Mouse (Mus musculus) left cerebral cortex, postnatal 36 days (tissue): ENCODE measurements around the gene Gm973. TPM values are rescaled to one million over a fixed set of nuclear protein-coding genes. Genes with fewer than 3 reads are reported as not detected.
"Not testable (repeated sequence)": the region's sequence is repeated elsewhere in the genome, so short reads cannot be mapped to it uniquely, and the experiment has no call there.

Source experiments
- DNase-seq, 2 experiments: peaks; one replicate each; pipeline ENCODE4 v3.0.0; 2021 to 2022; ENCODE audit warnings: low spot score in 2 of 2, mixed read lengths in 1 of 2
- intact Hi-C: fragments of 180-260 bp; cut with DNase I; formaldehyde crosslinking; loops from one replicate; pipeline ENCODE4 v1.15.1; 2025
- total RNA-seq, 2 experiments: library from RNA; stranded (reverse); gene quantifications; 2 replicates each; pipeline ENCODE4 v1.2.3; 2021

Gm973 gene
- total RNA-seq, 2 experiments from 2014 or later: 12.2 to 12.5 TPM

DNA sequence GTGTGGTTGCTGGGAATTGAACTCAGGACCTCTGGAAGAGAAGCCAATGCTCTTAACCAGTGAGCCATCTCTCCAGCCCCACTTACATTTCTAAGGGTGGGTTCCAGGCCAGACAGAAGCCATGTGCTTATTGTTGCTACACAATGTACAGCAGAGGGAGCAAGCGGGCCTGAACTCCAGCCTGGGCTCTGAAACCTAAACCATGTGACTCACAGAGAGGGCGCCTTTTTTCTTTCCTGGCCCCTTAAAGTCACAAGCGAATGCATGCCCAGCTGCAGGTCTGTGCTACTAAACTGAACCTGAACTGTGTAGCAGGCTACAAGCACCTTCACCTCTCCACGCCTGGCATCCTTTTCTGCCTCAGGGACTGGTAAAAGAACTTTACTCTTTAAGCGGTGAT lies 92.9 kb downstream of the Gm973 start:
- intact Hi-C loops: no loop called here
- no peak for DNase-seq

DNA sequence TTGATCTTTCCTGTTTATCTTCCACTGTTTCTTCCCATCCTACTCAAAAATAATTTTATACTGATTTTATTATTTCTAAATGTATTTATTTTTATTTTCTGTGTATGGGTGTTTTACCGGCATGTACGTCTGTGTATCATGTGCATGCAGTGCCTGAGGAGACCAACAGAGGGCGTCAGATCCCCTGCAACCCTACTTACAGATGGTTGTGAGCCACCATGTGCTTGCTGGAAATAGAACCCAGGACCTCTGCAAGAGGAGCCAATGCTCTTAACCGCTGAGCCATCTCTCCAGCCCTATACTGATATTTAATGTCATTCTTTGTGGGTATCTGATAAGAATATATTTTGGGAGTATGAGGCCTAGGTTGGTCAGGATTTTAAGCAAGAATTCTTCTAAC lies 93.4 kb downstream of the Gm973 start:
- DNase-seq: no peak
- intact Hi-C loops: no loop called here

DNA sequence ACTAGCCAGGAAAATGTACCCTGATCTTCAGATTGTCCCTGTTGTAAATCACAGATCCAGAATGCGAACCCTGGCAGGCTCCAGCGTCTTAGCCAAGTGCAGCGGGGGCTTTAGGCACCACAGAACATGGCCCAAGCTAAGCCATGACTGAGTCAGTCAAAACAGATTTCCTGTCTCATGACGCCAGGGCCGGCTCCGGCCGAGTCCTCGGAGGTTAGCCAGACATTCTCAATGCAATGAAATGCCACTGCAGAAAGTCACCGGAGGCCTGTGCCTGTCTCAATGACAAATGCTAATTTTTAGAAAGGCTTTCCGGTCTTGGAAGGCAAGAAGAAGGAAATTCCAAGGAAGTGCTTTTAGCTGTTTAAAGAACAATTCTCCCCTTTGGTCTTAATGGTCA lies 93.8 kb downstream of the Gm973 start:
- intact Hi-C loops: no loop called here

GRCm38 (mm10) chr1:59610929-59611328 lies 94.9 kb downstream of the Gm973 start:
- intact Hi-C loops: no loop called here
- no peak for DNase-seq

More for the DNA sequence above, 93.8 kb downstream of the Gm973 start:
- no peak for DNase-seq

- intact Hi-C loops: no loop called here
- DNase-seq: no peak
Measured at GRCm38 (mm10) chr1:59613795-59614194, 97.7 kb downstream of the Gm973 start.

DNA sequence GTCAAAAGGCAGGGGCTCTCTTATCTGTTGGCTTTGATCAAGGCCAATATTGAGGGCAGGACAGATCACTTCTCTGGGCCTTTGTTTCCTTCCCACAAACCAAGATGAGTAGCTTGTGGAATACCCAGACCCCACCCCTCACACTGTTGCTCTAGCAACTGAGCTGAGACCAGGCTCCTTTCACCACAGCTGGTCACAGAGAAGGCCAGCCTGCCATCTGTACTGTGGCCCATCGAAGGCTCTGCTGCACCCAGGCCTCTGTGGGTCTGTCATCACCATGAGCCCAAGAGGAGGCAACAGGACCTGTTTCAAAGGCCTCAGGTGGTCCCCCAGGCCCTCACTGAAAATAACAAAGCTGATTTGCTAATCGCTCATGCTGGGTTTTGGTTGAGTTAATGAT lies 99.0 kb downstream of the Gm973 start:
- intact Hi-C loops: no loop called here
- DNase-seq: no peak

GRCm38 (mm10) chr1:59619201-59619600 lies 103.1 kb downstream of the Gm973 start:
- DNase-seq: no peak
- intact Hi-C loops: no loop called here

- intact Hi-C loops: loop anchor here (1.0 to 10.0 kb wide), 4 partner anchors 141 to 849 kb away; partner anchors contain the start of gene Fzd7
Measured at GRCm38 (mm10) chr1:59623325-59624017, 107.4 kb downstream of the Gm973 start.

DNA sequence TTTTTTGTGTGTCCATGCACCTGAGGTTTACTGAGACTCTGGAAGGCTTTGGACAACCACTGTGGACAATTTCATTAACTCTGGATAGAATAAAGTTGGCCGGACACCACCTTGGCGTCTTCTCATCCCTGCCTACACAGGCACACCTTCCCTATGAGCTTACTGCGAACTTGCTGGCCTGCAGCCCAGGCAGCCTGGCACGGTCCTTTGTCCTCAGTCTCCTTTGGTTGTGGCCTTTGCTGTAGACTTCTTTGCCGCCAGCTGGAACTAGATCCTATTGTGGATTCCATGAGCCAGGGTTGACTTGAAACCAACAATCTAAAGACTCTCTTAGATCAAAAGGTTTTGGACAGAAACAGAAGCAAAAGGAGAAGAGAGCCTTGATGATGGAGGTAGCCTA lies 109.3 kb downstream of the Gm973 start:
- DNase-seq: no peak
- intact Hi-C loops: loop anchor here (10.0 kb wide), 1 partner anchor 851 kb away; no protein-coding TSS in a partner anchor

More at GRCm38 (mm10) chr1:59623325-59624017, 107.4 kb downstream of the Gm973 start:
- peak; percentile 42 to 61 for DNase-seq

DNA sequence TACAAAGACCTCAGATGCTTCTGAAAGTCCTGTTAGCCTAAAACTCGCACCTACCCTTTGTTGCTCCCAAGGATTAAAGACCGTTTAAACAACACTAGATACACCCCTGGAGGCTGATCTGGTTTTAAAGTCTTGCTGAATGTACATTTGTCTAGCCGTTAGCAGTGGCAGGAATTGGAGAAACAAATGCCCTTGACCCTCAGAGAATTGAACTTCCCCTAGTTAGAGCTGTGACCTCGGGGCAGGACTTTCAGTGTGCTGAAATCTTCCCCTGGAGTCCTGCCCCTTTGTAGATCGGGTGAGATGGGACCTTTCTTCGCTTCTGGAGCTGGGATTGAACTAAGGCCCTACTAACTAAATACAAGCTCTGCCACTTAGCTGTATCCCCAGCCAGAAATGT lies 113.1 kb downstream of the Gm973 start:
- intact Hi-C loops: loop anchor here (10.0 kb wide), 1 partner anchor 854 kb away; no protein-coding TSS in a partner anchor
- DNase-seq: no peak

- DNase-seq, intact Hi-C loops: not testable (repeated sequence)
Measured at GRCm38 (mm10) chr1:59630356-59630755, 114.3 kb downstream of the Gm973 start.

DNA sequence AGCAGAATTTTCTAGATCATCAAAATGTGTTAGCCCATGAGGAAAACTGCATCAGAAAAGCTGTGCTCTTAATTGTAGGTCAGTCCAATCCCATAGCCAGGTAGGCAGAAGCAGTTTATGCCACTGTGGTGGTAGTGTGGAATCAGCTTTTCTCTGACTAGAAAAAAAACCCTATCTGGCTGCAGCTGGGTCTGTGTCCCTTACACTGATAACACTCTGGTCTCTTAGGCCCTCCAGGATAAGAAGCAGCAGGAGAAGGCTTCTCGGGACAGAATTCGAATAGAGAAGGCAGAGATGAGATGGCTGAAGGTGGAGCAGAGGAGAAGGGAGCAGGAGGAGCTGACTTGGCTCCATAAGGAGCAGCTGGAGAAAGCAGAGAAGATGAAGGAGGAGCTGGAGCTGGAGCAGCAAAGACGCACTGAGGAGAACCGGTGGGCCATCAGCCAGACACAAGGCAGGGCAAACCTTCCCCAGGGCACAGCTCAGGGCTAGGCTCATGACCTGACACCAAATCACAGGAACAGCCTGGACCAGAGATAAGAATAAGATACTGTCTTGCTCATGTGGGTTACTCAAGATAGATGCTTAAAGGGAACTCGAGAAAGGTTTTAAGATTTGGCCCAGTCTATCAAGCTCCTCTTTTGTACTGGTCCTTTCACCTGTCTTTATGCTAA lies 116.1 kb downstream of the Gm973 start:
- DNase-seq: no peak
- intact Hi-C loops: no loop called here

GRCm38 (mm10) chr1:59633056-59633455 lies 117.0 kb downstream of the Gm973 start:
- intact Hi-C loops: no loop called here
- DNase-seq: no peak

DNA sequence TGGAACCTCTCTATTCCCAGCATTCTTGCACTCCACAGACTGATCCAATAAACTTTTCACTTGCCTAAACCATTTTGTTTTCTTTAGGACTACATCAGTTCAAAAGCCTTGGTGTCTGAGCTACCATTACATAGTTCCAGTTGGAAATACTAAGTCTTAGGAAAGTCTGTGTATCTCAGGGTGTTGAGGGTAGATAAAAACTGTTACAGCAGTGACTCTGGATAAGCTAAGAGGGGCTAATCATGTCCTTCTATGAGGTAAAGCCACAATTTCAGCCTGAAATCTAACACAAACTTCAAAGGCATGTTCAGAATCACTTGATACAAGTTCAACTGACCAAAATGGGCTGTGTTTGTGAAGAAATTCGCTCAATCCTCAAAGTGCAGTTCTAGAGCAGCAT lies 120.3 kb downstream of the Gm973 start:
- intact Hi-C loops: no loop called here
- no peak for DNase-seq

DNA sequence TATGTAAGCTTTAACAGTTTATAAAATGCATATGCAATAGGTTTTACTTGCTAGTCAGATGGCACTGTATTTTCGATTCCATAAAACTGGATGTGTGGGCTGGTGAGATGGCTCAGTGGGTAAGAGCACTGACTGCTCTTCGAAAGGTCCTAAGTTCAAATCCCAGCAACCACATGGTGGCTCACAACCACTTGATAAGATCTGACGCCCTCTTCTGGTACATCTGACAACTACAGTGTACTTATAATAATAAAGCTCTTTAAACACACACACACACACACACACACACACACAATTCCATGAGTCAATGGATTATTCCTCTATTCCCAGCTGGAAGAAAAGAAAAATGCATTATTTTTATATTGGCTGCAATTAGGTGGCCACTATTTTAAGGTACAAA lies 122.3 kb downstream of the Gm973 start:
- DNase-seq: no peak
- intact Hi-C loops: no loop called here

DNA sequence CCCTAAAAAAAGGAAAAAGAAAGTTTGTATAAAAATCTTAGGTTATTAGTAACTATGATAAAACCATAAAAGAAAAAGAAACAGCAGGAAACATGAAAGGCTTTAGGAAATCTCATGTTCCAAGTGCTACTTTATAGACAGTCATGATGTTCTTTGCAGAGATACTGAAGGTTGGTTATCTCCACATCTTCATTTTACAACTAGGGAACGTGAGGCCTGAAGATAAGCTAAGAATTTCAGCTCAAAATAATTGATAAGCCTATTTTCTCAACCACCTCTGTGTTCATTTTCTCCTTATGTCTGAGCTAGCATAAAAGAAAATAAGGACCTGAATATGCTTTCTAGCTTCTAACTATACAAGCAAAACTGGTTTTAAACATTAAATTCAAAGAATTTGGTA lies 126.4 kb downstream of the Gm973 start:
- intact Hi-C loops: no loop called here
- no peak for DNase-seq

- DNase-seq, intact Hi-C loops: not testable (repeated sequence)
Measured at GRCm38 (mm10) chr1:59646502-59646901, 130.4 kb downstream of the Gm973 start.

DNA sequence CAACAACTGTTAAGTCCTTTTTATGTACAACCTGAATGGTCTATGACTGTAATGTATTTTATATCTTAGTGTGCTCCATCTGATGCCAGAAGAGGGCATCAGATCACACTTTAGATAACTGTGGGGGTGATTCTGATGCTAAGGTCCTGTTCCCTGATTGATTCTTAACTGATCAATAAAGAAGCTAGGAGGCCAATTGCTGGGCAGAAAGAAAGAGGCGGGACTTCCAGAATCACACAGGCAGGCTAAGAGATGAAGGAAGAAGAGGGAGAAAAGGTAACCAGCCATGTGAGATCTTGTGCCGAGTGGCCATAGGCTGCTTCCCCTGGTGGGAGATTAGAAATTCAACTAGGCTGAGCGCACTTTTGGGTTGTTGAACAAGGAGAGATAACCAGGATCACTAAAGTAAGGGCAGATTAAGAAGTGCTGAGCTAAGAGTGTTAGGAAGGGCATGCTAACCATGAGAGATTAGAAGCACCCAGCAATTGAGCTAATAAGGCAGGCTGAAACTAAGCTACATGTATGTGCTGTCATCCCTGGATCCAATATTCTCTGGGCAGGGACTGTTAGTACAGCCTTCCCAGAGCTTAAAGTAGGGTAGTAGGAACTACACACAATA lies 135.2 kb downstream of the Gm973 start:
- intact Hi-C loops: no loop called here
- DNase-seq: no peak

GRCm38 (mm10) chr1:59653243-59653911 lies 137.3 kb downstream of the Gm973 start:
- intact Hi-C loops: no loop called here
- DNase-seq: no peak
